Mouse (Mus musculus): ENCODE results near the gene Pxk.

- no peak for TF ChIP-seq EP300 (IDR thresholded peaks at IDR 0.05; ENCODE audit: low read depth)
- no peak for TF ChIP-seq CTCF (IDR thresholded peaks at IDR 0.05; ENCODE audit: low read depth)
Measured at GRCm38 (mm10) chr14:8206179-8206910, 108.3 kb downstream of the Pxk start.

Data from liver, postnatal 0 days (tissue).